Mouse (Mus musculus) heart, postnatal 4 days (tissue): ENCODE data around the gene Col18a1. TPM values are rescaled to one million over a fixed set of nuclear protein-coding genes. Genes with fewer than 3 reads are reported as not detected.
A peak's percentile ranks its signal among the peaks of the same experiment; 100 is the strongest.

Experiments used
- DNase-seq: peaks from one replicate; pipeline ENCODE4 v3.0.0; 2021
- total RNA-seq, 2 experiments: library from RNA; stranded (reverse); gene quantifications; 2 replicates each; pipeline ENCODE4 v1.2.3; 2021

Col18a1 gene
- total RNA-seq, 2 experiments from 2014 or later, result 70.4 to 74.9 TPM

DNA sequence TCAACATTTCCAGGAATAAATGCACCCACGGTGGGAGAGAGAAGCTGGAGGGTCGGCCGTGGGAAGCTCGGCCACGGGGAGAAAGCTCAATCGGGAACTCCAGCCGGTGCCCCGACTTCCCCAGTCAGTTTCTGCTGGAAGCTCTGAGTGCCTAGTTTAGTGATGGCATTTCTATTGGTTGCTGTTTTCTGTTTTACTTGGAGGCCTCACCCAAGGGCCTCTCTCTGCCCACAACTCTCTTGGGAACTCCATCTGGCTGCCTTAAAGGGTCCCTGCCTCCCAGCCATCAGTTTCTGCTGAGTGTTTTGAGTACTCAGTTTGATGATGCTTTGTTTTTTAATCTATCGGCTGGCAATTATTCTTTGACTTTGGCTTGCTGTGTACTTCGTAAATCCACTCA is 109.6 kb downstream of the Col18a1 start:
- no peak for DNase-seq

DNA sequence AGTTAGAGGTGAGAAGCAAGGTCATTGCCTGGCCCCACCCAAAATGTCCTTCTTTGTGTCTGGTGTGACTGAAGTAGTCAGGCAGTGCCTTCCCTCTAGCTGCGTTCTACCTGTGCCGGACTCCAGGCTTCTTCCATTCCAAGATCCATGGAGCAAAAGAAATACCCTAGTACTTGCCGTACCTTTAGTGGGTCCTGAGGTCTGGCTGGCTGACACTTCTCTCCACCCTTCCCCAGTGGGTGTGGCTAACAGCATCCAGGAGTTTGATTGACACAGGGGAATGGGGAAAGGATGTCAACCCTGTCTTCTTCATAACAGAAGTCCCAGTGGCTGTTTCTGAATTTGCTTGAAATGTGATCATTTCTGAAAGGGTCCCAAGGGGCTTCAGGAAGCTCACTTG is 117.7 kb downstream of the Col18a1 start:
- no peak for DNase-seq

DNA sequence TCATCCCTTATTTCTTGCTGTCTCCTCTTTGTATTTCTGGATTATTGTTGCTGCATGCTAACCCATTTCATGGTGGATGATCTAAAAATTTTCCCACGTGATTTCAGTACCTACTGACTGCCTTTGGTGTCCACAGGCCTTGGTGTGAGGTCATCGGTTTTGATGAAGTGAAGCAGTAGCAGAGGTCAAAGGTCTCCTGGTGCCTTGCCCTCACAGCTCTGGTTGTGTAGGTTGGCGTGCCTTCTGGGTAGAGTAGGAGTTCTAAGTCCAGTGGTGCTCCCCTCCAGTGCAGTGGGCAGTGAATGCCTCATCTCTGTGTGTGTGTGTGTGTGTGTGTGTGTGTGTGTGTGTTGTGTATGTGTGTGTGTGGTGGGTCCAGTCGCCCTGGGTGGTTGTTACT is 118.2 kb downstream of the Col18a1 start:
- no peak for DNase-seq

DNA sequence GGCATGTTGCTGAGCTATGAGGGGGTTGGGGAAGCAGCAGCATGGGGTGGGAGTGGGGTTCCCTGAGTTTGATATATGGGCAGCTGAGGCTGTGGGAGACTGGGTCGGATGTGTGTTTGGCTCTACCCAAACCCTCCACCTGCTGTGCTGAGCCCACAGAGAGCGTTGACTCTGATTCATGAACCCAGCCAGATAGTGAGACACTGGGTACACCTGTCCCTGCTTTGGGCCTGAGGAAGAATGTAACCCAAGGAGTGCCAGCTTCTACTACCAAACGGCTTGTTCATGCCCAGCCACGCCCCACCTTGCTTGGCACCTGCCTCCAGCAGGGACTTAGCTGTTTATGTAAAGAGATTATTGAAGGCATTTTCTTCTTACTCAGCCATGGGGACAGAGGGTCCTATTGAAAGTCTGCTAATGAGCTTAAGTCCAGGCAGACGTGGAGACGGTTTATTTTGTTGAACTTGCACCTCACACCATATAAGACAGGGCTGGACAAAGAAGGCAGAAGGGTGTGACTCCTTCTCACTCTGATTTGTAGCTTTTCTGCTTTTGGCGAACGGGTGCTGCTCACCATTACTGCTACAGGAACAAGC is 127.7 kb downstream of the Col18a1 start:
- DNase-seq, result no peak

DNA sequence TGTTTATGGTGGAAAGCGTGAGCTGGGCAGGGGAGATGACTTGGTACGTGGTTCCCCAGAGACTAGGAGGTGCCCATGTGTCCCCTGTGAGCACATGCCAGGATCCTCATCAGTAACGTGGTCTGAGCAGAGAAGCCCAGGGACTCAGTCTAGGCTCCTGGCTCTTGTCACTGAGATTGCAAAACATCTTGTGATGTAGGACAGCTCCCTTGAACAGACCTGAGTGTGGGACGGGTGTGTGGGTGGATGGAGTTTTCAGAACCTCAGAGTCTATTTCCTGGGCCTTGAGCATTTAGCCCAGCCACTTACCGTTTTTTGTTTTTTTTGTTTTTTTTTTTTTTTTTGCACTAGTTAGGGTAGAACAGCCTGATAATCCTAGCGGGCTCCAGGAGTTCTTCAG is 130.9 kb downstream of the Col18a1 start:
- no peak for DNase-seq

DNA sequence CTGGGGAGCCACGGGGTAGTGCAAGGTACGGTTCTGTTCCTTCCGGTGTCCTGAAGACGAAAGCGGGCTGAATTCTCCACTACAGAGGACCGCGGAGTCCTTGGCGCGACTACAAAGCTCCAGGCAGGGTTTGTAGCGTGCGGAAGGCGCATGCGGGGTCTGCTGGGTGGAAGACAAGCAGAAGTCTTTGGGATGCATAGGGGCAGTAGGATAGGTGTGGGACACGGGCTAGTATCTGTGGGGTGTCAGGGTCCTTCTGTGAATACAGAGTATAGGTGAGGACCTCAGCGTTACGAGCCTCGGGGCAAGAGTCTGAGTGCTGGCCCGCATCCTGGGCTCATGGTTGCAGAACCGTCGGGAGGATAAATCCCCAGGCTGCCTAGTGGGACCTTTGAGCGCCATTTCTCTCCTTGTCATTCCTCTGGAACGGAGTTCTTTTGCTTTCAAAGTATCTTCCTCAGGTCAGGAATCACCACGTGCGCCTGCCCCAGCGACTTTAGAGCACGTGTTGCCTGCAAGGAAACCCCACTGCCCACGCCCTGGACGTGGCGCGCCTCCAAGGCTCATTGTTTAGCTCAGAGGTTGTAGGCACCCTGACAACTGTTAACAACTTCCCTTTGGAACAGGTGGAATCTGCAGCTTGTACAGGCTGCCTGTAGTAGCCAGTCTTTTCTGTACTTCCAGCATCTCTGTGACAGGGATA is 132.9 kb downstream of the Col18a1 start:
- peak; percentile 75 for DNase-seq

DNA sequence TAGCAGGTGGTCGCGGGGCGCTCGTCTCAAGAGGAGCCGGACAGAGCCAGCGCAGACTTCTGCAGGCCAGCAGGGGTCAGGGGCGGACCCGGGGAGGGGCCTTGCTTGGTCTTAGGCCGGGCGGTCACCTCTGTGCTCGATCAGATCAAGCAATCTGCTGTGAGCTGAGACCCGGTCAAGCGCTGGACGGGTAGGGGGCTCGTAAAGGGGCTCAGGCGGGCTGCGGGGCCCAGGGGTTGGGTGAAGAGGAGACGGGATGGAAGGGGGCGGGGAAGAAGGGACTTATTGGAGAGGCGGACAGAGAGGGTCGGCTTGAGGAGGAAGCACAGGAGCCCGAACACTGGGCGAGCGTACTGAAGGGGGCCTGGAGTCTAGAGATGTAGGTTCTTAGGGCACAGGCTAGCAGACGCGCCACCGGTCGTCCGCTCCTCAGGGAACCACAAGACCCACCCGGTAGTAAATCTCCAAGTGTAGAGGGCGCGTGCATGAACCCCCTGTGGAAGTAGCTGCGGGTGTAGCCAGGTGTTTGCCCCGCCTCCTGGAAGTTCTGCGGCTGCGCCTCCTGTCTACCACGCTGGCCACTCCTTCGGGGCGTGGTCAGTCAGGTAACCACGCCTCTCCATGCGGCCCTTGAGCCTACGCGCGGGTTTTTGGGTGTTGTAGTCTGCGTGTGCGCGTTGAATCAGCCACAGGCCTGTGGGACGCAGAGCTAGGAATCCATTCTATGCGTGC is 133.6 kb downstream of the Col18a1 start:
- DNase-seq, result peak; percentile 93

DNA sequence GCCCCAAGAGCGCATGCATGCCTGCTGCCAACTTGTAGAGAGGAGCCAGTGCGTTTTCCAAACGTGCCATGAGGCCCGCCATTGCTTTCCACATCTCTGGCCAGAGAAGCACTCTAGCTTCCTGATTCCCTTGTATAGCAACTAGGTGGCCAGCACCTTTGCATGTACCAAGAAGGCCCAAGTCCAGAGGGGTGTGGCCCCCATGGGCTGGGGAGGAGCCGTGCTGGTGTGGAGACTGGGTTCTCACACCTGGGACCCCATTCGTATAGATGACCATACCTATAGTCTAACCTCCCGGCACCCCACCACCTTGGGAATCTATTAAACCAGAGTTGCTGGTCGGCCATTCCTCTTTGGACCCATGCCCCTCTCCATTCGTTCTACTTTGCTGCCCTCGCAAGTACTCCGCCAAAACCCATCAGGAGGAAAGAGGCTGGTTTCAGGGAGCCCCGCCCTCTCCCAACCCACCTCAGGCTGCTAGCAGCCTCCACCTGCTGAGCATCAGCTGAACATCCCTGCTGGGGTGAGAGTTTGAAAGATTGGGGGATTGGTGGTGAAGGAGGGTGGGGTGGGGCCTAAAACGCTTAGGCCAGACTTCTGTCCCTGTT is 134.5 kb downstream of the Col18a1 start, which contains the start of gene Slc19a1:
Slc19a1 (plus strand) TSS at position 474 of the 608 bp plus-strand sequence.
- DNase-seq, result no peak

DNA sequence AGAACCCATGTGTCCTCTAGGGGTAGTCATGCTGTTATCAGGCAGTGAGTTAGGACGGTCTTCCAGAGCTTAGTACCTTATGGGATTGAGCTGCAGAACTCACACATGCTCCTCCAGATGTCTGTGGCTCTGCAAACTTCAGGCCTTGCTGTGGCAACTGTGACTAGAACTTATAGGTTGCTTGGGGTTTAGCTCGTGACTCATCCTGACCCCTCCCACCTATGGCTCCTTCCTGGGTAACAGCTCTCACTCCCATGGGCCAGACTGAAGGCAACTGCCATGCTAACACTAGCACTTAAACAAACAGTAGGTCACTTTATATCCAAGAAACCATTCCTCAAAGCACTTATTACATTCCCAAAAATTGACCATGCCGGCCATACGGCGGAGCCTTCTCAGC is 135.7 kb downstream of the Col18a1 start:
- no peak for DNase-seq

DNA sequence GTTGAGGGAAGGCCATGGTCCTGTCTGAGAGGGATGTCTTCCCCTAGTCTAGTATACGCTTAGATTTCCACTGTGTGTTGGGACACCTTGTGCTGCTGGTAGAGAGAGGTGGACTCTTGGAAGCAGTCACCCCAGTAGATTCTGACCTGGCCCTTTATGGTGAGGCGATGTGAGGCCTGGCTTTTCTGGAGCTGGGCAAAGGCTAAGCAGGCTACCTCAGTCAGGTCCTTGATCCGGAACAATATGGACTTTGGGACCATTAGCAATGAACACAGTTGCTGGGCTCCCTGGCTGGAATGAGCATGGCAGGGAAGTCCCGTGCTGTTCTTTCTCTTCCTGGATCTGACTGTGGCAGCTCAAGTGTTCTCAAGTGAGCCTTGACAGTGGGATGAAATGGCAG is 136.6 kb downstream of the Col18a1 start:
- DNase-seq, result no peak

DNA sequence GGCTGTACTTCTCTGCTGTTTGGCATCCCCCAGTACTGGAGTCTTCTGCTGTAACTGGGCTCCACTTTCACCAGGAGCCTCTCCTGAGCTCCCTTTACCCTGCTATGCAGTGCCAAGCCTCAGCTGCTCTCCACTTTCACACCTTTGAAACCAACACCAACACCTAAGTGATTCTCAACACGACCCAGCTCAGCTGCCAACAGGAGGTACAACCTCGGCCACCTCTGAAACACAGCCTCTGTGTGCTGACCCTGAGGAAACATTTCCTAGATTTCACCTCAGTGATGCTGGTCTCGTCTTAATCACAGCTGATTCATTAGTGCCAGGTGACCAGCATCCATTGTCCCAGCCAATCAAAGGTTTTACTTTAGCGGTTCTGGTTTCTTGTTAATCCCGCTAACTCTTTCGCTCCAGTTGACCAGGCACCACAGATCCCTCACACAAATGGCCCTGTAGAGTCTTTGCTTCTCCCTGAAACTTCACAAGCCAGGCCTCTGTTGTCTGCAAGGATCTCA is 137.5 kb downstream of the Col18a1 start:
- no peak for DNase-seq

DNA sequence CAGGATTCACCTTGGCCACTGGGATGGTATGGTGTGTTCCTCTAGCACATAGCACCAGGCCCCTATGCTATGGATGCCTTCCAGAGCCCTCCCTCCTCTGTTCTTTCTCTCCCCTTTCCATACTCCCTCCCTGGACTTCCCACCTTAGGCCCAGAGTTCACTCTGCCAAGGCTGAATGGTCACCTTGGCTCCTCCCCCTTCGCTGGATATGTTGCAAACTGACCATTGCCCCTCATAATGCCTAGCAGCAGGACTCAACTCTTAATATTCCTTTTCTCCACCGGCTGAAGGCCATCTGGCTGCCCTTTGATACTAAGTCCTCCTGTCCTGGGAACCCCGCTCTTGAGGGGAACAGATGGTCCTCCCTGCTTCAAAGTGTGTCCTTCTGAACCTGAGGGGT is 139.4 kb downstream of the Col18a1 start:
- no peak for DNase-seq

DNA sequence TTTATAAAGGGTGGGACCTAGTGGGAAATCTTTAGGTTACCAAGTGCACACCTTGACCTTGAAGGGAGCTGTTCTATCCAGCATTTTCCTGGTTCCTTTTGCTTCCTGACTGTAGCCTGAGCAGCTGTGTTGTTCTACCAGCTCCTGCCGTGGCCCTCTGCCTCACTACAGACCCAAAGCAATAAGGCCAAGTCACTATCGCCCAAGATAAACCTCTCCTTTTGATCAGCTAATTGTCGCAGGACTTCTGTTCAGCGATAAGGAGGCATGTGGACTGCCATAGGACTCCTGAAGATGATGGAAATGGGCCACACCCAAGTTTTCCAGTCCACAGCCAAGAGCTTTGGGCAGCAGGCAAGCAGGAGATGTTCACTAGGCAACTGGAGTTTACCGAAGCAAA is 142.1 kb downstream of the Col18a1 start:
- DNase-seq, result no peak

DNA sequence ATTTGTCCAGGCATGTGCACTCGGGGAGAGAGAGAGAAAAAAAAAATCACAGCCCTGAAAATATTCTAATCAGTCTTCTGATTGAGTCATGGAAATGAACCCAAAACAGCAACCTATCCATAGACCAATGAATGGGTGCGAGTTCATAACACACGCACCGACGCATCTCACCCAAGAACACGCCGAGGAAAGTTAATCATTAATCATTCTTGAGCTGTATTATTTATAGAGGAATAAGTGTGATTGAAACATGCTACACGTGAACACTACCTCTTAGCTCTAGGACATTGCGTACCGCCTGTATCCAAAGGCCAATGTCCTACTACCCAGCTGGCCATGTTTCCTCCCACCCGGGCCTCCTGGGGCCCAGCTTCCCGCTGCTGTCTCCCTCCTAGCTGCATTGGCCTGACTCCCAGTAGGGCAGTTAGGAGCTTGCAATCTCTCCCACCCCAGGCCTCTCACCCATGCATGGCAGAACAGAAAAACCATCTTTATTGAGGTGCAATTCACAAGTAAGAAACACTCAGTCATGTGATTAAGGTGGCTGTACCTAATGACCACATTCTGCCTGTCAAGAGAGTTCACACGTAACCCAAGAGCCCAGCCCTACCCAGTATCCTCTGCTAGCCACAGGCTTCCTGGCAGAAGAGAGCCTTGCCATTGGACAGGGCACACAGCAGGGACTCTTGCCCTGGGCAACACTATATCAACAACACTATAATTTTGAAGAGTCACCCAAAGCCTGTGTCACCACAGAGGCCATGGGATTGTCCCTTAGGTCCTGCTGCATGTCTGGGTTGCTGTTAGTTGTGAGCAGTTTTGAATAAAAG is 143.8 kb downstream of the Col18a1 start:
- DNase-seq, result no peak

DNA sequence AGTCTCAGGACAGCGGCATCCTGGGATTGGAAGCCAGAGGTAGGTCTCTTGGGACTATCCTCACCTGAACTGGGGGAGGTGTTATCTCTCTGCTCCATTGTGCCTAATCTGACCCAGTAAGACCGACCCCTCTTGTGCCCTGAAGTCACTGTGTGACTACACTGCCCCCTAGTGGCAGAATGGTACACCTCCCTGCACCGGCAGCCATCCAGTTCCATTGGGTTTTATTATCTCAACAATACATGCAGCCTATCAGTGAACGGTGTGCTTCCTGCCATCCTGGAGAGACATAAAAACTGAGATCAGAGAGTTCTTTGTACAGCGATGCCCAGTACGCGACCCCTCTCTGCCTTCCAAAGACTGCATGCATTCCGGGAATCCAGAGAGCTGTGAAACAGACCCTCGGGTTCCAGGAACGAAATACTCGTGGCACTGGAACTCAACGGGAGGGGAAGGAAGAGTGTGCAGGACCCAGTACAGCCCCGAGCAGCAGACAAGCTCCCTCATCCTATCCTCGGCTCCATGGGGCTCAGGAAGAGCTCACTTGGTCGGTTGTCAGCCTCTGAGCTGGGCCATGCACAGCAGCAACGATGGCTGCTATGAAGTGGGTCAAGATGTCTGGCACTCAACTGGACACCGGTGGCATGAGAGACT is 144.8 kb downstream of the Col18a1 start:
- peak; percentile 81 for DNase-seq

DNA sequence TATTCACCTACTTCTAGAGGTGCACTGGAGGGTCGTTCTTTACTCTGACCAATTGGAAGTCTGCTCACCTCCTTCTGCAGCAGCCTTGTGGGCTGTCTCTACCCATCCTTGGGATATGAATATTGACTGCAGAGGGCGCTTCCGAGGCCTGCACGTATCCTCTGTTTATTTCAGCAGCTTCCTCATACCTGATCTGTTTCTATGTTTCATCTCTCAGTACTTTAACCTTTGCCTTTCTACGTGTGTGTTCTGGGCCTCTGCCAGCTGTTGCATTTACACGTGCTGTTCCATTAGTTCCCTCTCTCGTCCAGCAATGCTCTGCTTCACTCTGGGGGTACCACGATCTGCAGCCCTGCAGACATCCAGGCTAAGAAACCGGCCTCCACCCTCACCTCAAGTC is 148.7 kb downstream of the Col18a1 start:
- no peak for DNase-seq

DNA sequence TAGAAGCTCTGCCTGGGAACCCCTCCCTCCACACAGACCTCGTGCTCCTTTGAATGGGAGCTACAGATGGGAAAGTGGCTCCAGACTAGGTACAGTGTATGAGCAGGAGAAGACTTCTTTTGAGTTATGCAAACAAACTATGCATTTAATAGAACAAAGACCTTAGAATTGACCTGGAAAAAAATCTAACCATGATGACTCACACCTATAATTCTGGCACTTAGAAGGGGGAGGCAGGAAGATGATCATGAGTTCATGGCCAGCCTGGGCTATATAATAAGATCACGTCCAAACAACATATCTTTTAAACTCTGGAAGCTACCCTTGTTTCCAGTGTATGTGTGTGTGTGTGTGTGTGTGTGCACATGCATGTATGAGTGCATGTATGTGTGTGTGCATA is 149.3 kb downstream of the Col18a1 start:
- DNase-seq, result no peak

DNA sequence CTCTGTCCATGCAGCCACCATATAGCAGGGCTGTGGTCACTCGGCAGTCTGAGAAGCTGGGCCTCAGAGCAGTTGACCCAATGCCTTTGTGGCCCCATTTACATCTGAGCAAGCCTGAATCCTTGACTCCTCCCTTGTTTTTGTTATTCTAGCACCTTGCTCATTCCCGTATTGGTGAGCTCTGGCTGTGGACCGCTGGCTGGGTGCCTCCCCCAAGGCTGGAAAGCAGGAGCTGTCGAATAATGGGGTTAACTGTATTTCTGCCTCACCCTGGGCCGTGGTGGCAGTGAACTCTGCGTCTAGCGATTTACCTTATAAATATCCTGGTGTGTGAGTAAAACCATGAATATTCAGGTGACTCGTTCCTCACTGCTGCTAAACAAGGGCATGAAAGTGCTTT is 149.8 kb downstream of the Col18a1 start:
- DNase-seq, result no peak

DNA sequence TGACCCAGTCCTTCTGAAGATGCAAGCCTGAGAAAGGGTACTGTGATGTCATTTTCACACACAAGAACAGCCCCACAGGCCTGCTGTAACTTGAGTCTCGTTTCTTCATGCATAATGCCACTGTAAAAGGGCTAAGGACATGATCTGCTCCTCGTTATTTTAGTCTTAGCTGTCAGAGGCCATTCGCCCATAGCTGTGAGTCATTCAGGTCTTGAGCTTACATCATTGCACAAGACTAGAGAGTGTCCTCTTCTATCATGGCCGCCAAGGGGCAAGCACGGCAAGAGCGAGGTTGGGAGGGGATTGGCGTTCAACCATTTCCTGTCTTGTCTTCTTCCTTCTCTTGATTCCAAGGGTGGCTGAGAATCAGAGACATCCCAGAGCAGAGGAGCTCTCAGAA is 150.3 kb downstream of the Col18a1 start:
- no peak for DNase-seq

DNA sequence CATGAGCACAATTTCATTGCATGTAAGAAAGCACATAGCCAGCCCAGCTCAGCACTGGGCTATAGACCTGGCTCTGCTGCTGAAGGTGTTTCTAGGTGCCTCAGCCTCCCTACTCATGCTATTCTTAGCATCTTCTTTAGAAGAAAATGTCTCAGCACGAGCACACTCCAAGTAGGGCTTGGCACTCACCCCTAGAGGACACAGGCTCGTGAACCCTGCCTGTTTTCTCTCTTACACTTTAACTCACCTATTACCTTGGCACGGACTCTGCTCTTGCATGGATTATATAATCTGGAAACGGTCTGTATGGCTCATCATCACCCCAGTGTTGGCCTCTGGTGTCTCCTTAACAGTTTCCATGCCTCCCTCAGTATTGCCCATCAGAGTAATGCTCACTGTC is 154.7 kb downstream of the Col18a1 start:
- no peak for DNase-seq

DNA sequence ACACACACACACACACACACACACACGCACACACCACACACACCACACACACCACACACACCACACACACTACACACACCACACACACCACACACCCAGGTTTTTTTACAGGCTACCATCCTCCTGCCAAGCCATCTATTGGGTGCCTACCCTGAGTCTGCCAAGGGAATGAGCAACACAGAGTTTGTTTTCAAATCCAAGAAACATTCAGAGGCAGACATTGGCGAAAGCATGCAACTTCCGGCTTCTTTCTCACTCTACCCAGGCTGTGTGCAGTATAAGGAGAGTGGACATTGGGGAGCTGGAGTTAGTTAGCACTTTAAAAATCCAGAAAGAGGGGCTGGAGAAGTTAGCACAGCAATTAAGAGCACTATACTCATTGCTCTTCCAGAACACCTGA is 157.7 kb downstream of the Col18a1 start:
- DNase-seq, result no peak

DNA sequence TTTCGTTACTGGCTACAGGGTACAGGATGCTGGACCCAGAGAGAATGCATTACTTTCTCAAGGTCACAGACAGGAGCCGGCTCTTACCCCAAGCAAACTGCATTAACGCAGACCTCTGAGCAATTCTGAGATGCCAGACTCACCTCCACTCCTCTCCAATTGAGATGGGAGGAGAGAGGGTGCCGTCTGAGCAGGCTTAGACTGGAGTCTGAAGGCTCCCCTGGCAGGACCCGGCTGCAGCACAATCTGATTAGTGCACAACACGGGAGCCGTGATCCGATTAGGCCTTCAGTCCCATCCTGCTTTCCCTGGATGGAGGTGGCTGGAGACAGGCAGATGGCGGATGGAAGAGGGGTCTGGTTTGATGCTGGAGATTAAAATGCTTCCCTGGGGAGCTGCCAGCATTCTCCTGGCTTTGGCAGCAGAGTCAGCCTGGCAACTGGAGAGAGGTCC is 158.2 kb downstream of the Col18a1 start:
- no peak for DNase-seq
